Mouse (Mus musculus) frontal cortex, postnatal 36 days (tissue): ENCODE results near the gene Notch4.

Experiments used
- DNase-seq, 2 experiments: peaks; one replicate each; pipeline ENCODE4 v3.0.0; 2022; ENCODE audit warnings: low spot score in 2 of 2

Notch4 gene

DNA sequence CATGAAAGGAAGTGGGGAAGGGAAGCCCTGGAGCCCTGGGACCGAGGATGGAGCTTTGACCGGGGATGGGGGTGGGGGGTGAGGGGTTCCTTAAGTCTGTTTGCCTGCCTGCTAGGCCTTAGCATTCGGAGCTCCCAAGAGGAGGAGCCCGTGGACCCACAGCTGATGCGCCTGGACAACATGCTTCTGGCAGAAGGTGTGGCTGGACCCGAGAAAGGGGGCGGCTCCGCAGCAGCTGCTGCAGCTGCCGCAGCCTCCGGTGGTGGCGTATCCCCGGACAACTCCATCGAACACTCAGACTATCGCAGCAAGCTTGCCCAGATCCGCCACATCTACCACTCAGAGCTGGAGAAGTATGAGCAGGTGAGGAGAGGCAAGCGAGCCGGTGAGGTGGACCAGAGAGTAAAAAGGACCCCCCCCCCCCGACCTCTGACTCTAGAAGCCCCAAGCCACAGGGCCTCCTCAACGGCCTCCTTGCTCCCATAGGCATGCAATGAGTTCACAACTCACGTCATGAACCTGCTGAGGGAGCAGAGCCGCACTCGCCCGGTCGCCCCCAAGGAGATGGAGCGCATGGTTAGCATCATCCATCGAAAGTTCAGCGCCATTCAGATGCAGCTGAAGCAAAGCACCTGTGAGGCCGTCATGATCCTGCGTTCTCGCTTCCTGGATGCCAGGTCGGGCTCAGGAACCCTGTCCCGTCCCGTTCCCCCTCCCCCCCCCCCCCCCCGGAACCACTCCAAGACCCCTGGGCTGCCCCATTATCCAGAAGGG is 29.9 kb downstream of the Notch4 start:
- no peak for DNase-seq

DNA sequence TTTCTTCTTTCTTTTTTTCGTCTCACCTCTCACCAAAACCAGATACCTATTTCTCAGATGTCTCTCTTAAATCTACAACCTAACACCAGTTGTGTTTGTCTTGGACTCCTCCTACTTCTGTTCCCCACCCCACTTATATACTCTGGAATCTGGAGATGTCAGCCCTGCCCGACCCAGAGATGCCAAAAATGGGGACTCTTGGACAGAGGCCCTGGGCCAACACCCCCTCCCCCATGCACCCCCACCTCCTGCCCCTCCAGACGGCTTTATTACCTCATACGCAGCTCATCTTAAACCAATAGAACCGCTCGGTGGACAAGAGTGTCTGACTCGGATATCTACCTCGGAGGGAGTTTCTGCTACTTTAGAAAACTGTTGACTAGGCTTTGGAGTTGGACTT is 32.0 kb downstream of the Notch4 start:
- DNase-seq = no peak

DNA sequence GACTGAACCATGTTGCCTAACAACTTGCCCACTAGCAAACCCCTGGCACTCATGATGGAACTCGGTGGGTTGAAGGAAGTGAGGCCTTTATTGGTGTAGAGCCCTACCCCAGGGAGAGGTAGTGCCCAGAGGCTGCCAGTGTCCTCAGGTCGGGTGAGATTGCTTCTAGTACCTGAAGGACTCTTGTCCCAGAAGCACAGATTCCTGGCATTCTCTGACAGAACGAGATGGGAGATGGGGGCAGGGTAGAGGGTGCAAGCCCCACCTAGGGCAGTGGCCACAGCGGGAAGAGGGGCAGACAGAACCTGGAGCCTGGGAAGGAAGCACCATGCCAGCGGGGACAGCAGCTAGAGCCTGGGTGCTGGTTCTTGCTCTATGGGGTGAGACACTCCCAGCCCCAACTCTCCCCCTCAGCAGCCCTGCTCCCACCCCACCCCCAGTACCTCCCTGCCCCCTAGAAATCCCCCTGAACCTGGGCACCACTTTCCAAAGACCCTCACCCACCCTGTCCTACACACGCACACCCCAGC is 33.6 kb downstream of the Notch4 start, which contains the start of gene Ager:
Gene Ager, plus strand, starts transcription at position 297 of the 530 bp plus-strand sequence.
- no peak for DNase-seq

DNA sequence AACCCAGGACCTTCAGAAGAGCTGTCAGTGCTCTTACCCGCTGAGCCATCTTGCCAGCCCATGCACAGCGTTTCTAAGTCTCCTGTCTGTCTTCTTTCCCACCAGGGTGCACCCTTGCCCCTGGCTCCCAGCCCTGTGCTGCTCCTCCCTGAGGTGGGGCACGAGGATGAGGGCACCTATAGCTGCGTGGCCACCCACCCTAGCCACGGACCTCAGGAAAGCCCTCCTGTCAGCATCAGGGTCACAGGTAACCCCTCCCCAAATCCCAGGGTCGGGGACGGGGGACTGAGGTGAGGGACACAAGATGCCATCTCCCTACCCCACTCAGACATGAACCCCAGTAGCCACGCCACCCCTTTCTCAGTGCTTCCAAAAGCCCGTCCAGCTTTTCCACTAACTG is 35.8 kb downstream of the Notch4 start:
- no peak for DNase-seq

DNA sequence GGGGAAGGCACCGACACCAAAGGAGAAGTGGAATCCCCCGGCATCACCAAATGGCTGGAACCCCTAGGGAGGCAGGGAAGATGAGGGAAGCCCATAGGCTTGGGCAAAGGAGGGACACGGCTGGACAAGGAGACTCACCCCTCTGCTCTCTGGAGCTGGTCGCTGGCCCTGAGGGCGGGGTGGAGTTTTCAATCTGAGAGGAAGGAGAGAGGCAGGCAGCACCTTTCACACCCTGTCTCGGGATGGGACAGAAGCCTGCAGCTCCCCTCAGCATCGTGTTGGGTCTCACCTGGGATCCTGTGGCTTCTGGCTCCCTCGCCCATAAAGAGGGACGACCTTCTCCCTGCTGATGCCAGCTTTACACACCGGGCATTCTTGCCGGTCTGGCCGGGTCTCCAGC is 37.7 kb downstream of the Notch4 start:
- DNase-seq = no peak

DNA sequence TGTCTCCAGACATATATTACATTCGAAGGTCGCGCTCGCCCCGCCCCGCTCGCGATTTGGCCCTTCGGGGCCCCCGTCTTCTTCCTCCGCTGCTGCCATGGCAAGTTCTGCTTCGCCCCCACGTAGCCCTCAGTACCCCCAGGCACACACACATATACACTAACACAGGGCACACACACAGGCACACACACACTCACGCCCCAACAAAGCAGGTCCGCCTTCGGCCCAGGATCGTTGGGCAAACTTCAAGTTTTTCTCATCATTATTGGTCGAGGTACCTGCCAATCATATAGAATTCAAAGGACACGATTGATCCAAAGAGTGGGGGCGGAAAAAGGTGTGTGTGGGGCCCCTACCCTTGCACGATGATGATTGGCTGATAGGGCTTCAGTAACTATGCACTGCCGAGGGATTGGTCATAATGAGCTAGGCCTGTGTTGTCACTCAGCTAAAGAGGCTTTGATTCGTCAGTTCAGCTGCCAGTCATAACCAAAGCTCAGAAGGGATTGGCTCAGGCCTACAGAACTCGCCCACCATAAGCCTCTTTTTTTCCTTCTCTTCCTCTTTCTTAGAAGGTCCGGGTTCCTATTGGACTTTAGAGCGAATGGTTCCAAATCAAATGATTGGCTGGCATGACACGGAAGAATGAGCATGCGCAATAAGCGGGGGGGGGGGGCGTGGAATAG is 39.5 kb downstream of the Notch4 start, which contains the start of gene Rnf5:
Gene Rnf5, minus strand, starts transcription at position 316 of the 686 bp plus-strand sequence.
- peak; percentile 98 to 100 for DNase-seq

DNA sequence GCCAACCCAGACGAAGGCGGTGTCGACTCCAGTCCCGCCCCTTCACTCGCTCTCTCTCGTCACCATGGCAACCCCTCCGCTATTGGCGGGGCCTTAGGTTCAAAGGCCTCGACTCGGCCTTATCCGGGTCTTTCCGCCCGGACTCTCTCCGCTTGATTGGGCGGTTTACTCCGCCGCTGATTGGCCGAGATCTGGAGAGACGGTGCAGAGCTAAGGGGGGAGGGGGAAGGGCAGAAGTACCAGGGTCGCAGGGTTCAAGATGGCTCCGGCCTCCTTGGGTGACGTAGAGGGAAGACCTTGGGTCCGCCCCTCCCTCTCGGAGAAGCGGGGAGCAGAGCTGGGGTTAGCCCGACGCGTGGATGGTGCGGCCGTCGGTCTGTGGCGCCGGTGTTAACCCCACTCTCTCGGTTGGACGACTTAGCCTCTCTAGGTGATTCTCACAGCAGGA is 40.0 kb downstream of the Notch4 start, which contains the start of gene Agpat1:
Gene Agpat1, plus strand, starts transcription at position 202 of the 448 bp plus-strand sequence.
- DNase-seq = peak; percentile 95 to 98

DNA sequence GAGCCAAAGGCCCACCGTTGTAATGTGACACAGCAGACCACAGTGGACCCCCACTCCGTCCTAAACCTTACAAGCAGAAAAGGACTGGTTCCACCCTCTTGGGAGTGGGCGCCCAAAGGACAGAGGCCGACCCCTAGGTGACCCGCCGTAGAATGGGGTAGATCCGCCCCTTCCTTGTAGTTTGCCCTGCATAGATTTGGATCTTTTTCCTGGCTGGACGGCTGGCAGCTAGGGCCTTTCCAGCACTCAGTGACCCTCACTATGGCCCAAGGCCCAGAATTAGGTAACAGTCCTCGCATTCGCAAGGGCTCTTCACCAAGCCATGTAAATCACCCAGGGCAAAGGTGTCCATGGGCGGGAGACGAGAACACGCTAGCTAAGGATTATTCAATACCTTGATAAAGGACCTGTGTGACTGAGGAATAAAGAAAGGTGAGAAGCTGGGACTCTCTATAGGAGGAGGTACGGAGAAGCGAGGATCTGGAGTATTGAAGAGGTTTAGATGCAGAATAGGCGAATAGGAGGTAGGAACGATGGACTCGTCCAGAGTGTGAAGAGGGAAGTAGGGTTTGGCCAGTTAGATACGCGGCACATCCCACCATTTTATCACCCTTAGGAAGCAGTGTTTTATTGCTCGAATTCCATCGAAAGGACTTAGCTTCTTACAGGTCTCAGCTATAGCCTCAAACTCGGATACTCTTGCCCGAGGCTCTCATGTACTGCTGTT is 40.6 kb downstream of the Notch4 start:
- peak in 1 of 2 experiments; percentile 43 for DNase-seq

DNA sequence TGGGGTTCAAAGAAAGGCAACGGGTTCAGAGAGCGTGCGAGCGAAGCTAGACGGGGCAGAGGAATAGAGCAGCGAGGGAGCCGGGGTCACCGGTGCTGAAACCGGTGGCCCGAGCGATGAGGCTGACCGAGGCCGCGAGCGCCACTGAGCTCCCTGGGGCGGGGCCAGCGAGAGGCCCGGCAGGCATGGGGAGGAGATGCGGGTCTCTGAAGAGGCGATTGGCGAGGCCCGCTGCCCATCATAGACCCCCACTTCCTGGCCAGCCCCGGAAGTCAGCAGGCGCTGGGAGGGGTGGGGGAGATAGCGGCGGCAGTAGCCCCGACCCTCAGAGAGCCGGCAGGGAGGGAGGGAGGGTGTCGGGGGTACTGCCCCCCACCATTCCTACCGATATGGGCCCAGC is 41.5 kb downstream of the Notch4 start:
- peak; percentile 97 to 98 for DNase-seq

DNA sequence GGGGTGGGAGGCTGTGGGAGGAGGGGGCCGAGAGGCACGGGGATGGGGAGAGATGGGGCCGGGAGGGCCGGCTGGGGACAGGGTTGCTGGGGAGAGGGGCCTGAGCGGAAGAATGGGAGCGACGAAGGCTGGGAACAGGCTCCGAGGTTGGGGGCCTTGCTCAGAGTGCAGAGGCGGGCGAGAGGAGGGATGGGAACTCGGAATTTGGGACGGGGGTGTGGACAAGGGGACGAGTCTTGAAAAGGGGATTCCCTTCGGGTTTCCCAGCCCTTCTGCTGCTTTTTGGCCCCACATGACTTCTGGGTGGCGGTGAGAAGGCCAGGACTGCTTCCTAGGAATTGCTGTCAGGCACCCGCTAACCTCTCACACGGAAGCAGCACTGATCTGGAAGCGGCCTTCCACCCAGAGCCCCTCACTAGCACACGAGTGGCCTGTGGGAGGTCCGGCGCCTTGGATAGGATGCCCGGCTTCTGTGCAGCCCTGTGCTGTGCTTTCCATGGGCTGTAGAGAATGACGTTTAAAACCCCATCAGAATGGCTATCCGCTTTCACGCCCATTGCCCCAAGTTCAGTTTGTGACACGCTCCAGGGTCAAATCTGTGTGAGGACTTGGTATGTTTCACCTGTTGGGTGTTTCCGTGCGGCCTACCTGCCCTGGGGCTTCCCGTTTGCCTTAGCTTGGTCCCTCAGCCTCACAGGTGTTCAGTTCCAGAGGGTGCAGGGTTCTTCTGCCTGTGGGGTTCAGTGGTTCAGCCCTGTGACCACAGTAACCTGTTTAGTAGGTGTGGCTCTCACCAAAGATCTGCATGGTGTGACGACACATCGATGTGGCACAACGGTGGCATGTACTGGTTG is 42.3 kb downstream of the Notch4 start:
- no peak for DNase-seq

DNA sequence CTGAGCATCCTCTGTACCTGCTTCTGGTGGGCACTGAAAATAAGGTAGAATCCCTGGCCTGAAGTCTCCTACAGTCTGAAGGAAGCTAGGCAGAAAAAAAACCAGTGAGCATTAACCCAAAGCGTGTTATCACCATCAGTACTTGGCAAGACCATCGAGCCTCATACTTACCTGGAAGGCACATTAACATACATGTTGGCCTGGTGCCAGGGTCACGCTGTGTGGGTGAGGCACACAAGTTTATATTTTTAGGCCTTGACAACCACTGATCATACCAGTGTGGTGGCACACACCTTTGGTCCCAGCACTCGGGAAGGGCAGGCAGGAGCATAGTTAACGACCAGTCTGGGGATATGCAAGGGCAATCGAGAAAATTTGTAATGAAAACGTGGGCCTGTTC is 43.9 kb downstream of the Notch4 start:
- DNase-seq = no peak

DNA sequence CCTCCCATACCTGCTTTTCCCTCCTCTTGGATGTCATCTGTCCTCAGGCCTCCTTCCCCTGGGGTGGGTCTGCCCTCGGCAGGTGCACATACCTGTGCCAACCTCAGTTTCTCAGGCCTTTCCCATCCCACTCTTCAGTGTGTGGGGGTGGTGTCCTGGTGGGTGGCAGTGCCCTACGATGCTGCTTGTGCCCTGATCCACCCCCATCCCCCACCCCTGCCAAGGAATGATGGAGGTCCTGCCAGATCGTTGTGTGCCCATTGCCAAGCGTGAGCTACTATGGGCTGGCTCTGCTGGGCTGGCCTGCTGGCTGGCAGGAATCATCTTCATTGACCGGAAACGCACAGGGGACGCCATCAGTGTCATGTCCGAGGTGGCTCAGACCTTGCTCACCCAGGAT is 47.0 kb downstream of the Notch4 start:
- no peak for DNase-seq

DNA sequence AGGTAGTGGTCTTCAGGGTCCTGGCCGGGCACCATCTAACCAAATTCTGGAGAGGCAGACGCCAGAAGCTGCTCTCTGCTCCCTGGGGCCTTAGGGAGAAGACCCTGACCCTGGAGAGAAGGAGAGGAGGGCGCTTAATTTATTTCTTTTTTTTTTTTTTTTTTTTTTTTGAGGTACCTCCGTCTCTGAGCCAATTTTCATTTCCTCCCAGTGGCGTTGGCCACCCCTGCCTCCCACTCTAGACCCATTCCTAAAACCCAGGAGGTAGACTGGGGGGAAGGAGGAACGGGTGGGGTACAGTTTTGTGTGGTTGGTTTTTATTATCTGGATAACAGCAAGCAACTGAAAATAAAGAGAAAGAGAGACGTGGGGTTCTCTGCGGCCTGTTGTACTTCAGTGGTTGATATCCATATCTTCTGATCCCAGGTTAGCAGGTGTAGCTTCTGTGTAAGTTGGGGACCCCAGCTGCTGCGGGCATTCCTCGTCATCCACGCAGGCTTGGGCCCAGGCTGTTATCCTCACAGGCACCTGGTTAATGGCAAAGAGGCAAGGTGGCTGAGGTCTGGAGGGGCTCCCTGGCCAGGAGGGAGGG is 49.1 kb downstream of the Notch4 start:
- DNase-seq = no peak

DNA sequence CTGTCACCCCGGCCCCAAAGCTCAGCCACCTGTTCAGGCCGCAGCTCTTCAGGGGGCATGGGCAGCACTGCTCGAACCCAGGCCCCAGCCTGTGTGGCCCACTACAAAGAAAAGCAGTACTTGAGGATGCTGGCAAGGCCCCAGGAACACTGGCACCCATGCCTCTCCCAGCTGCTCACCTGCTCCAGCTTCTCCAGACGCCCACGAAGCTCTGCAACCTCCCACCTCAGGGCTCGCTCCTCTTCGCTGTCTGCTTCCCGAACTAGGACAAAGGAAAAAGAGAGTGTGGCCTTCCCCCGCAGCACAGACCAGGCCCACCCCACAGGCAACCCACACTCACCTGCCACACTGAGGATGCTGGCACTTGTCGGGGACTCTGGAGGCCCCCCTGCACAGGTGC is 49.8 kb downstream of the Notch4 start:
- DNase-seq = no peak

DNA sequence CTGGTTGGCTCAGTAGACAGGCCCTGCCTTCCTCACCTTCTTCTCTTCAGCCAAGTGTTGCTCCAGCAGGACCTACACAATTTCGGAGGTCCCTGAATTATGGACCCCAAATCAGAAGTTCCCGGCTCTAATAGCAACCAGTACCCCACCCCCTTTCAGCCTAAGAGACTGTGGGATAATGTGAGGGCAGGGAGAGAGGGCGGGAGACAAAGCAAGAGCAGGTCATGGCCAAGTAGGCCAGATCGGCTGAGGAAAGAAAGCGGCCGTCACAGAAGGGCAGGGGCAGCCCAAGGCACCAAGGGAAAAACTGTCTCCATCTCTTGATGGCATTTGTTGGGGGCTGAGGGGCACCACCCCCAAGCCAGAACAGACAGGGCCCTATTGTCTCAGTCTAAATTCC is 51.8 kb downstream of the Notch4 start, which contains the start of gene Egfl8:
Gene Egfl8, minus strand, starts transcription at position 101 of the 400 bp plus-strand sequence.
- DNase-seq = no peak

DNA sequence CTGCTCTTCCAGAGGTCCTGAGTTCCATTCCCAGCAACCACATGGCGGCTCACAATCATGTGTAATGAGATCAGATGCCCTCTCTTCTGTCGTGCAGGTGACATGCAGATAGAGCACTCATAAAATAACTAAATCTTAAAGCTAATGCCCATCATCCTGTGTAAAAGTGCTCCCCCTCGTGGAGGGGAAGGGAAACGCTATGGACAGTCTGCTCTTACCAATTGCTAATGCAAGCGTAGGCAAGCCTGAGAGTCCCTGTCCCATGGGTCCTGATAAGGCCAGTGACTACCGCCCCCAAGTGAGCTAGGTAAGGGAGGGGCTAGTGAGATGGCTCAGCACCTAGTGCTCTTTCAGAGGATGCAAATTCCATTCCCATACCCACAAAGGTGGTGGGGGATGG is 54.9 kb downstream of the Notch4 start:
- DNase-seq = peak in 1 of 2 experiments; percentile 77

DNA sequence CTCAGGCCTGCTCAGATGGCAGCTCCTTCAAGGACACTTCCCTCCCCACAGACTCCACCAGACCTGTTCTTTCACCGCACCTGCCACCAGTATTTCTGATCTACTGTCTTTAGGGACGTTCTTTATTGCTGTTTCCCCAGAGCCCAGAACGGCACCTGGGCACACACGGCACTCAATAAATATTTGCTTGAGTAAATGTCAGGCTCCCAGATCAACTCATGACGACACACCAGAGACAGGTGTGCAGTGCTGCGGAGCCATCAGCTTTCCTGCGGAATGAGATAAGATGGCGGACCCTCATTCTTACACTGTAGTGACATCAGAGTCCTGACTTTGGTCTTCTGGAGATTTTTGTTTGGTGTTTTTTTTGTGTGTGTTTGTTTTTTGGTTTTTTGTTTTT is 56.9 kb downstream of the Notch4 start:
- DNase-seq = no peak

DNA sequence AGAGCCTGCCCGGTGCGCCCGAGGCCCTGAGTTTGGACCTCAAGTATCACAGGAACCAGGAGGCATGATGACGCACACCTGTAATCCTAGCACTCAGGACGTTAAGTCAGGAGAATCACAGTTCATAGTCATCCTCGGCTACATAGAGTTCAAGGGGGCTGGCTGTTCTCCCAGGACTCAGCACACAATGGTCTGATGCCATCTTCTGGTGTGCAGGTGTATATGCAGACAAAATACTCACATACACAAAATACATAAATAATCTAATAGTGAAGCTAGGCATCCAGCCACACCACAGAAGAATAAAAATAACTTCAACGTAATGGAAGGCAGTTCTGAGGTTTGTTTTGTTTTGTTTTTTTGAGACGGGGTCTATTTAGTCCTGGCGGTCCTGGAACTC is 59.1 kb downstream of the Notch4 start:
- no peak for DNase-seq

DNA sequence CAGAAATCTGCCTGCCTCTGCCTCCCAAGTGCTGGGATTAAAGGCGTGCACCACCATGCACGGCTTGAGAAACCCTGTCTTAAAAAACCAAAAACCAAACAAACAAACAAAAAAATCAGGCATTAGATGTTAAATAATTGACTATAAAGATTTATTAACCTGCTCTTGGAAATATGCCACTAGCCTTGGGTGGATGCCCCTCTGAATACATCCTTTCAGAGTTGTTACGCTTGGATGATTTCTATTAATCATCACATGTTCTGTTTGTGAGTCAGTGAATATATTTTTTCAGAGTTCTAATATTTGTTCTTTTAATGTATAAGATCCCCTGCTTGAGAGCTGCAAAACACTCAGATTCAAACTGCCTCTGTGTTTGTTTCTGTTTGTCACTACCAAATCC is 60.9 kb downstream of the Notch4 start:
- no peak for DNase-seq

DNA sequence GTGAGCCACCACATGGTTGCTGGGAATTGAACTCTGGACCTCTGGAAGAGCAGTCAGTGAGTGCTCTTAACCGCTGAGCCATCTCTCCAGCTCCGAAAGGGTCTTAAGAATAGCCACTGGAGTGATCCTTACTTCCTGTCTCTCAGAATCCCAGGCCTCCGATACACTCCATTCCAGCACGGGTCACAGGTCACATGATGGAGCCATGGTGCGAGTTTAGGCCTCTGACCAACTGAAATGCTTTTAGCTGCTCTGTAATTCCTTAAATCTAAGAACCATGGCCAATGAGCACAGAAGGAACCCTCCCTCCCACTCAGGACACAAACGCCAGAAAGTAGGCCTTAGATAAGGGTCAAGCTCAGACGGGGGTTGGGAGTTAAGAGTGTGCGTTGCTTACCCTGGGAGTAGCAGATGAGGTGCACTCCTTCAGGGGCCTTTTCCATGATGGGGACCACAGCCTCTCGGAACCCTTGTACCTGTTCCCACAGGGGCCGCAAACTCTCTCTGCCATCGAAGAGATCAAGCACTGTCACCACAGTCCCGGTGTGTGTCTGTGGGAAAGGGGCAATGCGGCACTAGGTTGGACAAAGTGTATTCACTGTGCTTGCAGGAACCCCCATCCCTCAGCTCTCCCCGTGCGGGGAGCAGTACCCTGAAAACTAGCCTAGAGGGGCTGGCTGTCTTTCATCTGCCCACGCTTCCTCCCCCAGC is 62.1 kb downstream of the Notch4 start:
- no peak for DNase-seq
